Mouse (Mus musculus) adrenal gland, adult 18-20 months (tissue): ENCODE measurements at regions not wholly inside any gene's neighbourhood (a gene's known extent, or its start where the extent isn't known, plus 50 kb on each side); places are given as distances from the start of the nearest gene placed in this dataset.
"Not testable (repeated sequence)": the region's sequence is repeated elsewhere in the genome, so short reads cannot be mapped to it uniquely, and the experiment has no call there.

Experiments
- DNase-seq, 2 experiments: peaks; one replicate each; pipeline ENCODE4 v3.0.0; 2021 to 2022; ENCODE audit warnings: low spot score in 2 of 2

DNA sequence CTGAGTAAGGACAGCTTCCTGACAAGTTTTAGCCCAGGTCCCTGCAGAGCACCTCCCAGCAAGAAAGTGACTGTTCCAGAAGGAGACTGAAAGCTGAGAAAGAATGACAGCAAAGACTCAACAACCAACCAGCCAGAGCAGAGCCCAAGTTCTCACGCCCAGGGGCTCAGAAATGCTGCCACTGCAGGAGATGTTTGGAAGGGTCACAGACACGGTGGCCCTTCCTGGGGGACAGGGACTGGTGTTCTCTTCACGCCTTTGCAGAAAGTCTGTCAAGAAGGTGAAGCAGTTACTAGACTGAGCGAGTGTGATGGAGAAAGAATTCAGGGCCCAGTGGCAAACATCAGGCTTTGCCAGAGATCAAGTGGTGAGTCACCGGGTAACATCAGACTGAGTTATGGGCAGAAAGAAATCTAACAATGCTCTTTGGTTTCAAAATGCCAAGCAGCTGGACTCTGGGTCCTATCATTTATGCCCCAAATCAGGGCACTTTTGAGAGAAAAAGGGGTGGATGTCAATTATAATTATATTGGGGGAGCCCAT, 154.2 kb upstream of the Hes1 start:
- DNase-seq = peak in 1 of 2 experiments; percentile 22

GRCm38 (mm10) chr16:29911164-29911571, 153.0 kb upstream of the Hes1 start:
- DNase-seq = no peak

DNA sequence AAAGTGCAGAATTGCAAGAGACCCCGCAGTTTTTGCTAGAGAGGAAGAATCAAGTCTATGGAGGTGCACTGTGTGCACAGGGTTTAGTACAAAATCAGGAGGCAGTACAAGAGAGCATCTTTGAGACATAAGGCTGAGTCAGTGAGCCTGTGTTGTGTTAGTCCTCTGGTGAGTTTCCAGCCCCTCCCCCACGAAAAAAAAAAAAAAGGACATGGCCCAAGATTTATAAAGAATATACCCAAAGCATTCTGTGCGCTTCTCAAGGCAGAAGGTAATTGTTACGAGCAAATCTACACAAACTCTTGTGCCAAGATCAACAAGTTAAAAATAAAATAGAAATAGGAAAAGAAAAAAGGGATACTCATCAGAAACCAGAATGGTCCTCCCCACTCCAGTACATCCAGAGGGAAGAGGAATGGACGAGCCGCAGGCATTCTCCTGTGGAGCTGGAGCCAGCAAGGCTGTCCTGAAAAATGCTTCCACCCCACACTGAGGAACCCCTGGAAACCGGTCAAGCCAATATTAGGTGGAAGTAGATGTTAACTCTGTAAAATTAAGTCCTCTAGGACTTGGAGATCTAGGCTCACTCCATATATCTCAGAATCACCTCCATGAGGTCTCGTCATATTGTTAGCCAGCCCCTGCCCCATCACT, 150.7 kb upstream of the Hes1 start:
- no peak for DNase-seq

GRCm38 (mm10) chr16:29915346-29915745, 148.8 kb upstream of the Hes1 start:
- DNase-seq = peak in 1 of 2 experiments; percentile 56

DNA sequence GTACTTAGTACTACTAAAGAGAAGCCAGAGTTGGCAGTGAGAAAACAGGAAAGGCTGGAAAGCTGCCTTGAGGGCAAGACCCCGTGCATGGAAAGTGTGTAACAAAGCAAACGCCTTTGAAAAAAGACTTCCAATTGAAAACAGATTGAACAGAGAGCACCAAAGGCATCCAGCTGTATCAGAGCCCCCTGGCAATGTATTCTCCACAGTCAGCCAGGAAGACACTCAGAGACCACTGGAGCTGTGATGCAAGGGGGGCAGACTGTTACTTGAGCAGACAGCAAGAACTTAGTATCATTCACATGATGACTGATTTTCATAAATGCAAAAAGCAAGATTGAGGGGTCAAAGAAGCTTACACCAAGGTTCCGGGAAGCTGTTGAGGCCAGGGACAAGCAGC, 146.2 kb upstream of the Hes1 start:
- DNase-seq = no peak

- DNase-seq = no peak
Measured at GRCm38 (mm10) chr16:29918396-29918795, 145.8 kb upstream of the Hes1 start.

GRCm38 (mm10) chr16:29920940-29921339, 143.2 kb upstream of the Hes1 start:
- DNase-seq = no peak

DNA sequence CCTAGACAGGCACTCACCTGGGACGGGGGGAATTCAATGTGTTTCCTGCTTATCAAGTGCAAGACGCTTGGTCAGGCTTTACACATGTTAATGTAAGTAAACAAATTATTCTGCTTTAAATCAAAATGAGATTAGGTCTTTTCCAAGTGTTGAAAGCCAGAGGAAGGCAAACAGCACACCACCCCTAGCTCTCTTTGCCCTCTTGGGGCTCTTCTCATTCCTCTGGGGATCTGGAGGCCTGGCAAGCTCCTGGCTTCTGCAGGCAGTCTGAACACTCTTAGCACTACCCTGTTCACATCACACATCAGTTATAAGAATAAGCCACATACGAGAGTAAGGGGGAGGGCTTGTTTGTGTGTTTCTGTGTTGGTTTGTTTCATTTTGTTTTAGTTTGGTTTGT, 142.8 kb upstream of the Hes1 start:
- no peak for DNase-seq

GRCm38 (mm10) chr16:29927276-29927675, 136.9 kb upstream of the Hes1 start:
- not testable (repeated sequence) for DNase-seq

DNA sequence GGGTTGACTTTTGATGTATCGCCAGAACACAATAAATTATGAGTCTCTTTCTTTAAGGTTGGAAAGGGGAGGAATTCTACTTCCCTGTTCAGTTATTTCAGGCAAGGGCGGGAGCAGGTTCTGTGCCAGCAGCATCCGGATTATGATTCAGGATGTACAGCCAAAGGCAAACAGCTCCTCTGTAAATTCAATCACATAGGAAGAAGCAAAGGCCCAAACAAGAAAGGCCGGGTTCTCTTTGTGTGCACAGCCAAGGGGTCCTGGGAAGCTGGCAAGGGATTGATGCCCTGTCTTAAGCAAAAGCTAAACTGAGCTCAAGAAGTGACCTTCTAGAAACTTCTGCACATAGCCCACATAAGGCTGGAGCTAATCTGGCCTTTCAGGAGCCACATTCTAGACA, 135.9 kb upstream of the Hes1 start:
- no peak for DNase-seq

DNA sequence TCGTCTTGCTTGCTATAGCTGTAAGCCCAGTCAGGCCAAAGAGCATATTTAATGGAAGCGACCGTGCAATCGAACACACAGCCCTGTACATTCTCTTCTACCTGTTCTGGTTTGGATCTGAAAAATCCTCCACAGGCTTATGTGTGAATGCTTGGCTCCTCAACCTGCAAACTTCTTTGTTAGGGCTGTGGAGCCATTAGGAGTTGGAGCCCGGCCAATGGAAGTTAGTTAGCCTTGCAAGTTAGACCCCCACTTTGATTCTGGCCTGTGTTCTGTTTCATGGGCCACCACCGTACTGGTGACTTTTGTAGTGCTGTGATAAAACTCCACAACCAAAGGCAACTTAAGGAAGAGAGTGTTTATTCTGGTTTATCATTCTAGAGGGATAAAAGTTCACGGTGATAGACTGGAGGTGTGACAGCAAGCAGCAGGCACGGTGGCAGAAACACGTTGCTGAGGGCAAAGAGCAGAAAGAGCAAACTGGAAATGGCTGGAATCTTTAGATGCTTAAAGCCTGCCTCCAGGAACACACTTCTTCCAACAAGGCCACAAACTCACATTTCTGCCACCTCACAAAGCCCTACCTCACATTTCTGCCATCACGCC, 132.3 kb upstream of the Hes1 start:
- DNase-seq = peak in 1 of 2 experiments; percentile 6

DNA sequence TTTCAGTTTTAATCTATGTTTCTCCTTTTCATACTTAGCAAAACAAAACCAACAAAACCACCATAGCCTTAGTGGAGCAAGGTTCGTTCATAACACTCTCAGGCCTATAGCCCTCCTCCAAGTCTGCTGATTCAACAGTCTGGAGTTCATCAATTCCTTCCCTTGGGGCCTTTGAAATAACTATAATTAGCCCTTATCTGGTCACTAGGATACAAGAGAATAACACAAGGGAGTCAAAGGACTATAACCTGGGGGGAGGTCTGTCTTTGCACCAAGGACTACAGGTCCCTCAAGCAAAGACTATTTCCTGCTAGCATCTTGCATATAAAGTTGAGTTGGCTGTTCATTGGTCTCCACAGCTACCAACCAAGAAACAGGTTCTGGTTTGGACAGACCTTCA, 129.5 kb upstream of the Hes1 start:
- DNase-seq = no peak

DNA sequence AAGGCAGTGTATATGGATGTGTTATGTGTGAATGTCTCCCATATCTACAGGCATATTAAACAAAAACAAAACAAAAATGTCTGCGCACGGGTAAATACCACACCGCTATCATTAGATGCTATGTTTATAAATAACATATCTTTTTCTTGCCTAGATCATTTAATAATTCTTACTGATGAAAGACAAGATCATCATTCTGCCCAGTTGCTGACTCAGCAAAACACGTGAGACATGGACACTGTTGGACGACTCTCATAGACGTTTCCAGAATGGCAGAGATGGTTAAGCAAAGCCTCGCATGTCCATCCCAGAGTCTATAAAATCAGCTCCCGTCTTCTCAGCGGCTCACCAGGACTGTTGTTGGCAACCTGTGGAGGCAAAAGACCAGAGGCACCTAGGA, 125.5 kb upstream of the Hes1 start:
- no peak for DNase-seq

DNA sequence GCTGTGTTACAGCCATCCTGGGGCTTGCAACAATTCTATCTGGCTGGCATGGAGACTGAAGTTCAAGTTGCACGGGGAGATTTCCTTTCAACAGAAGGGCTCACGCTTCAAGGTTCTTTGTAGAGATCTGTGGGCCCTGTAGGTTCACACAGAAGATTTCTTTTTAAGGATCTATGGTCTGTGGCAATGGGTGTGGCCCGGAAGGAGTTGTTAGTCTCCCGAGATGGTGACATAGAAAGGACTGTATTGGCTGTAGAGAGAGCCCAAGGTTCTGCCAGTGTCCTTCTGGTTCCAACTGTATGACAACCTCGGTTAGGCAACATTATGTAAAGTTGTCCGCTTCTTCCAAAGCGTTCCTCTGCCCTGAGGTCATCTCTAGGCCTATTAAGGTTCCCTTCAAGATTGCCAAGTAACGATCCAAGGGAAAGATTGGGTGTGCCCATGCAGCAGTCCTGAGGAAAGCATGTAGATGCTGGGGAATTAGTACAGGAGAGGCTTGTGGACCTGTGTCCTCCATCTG, 124.8 kb upstream of the Hes1 start:
- no peak for DNase-seq

- no peak for DNase-seq
Measured at GRCm38 (mm10) chr16:29939869-29940707, 124.1 kb upstream of the Hes1 start.

DNA sequence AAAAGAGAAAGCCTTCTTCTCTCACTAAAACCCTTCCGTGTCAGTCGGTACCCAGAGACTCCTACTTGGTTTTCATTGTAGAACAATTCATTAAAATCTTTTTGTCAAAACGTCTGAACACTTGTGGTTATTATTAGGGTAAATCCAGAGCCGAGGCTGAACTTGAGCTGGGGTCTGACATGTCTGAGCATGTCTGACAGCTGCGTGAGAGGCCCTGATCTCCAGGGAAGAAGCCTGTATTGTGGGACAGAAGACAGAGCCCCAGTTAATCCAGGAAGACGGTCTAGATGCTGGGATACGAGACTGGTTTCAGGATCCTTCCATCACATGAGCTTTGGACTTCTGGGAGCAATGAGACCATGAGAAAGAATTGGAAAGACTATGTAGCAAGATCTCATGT, 122.1 kb upstream of the Hes1 start:
- peak in 1 of 2 experiments; percentile 14 for DNase-seq

DNA sequence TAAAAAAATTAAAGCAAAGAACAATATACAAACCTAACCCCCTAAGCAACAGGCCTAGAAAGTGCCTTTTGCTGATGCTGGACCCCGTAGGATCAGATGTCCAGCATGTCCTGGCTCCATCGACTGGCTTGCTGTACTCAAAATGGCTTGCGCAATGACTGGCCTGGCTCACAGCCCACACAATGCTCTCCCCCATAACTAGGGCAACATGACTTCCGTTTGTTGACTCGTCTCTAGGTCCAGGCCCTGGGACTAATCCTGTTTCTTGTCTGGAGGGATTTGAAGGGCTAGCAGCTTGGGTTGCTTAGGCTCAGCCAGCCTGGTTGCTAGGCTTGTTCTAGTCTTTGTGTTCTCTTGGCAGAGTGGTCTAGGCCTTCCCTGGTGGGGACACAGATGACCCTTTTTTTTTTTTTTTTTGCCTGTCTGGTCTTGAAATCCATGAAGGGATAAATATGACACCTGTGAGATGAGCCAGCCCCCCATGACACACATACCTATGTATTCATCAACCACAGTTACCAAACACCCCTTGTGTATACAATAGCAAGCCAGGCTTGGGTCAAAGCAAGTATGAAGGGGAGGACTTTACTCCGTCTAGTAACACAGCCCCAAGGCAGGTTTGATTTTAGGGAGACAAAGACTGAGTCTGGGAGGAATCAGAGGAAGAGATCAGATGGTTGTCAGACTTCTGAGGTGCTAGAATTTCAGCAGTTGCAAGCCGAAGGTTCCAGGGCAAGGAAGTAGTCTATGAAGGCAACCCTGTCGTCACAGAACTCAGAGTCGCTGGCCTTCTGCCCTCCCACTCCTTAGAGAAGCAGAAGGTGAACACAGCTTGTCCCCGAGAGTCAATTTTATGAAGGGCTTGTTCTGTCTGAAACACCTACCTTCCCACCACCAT, 120.0 kb upstream of the Hes1 start:
- DNase-seq = peak; percentile 65 to 78

GRCm38 (mm10) chr16:29944966-29945365, 119.2 kb upstream of the Hes1 start:
- peak in 1 of 2 experiments; percentile 9 for DNase-seq

DNA sequence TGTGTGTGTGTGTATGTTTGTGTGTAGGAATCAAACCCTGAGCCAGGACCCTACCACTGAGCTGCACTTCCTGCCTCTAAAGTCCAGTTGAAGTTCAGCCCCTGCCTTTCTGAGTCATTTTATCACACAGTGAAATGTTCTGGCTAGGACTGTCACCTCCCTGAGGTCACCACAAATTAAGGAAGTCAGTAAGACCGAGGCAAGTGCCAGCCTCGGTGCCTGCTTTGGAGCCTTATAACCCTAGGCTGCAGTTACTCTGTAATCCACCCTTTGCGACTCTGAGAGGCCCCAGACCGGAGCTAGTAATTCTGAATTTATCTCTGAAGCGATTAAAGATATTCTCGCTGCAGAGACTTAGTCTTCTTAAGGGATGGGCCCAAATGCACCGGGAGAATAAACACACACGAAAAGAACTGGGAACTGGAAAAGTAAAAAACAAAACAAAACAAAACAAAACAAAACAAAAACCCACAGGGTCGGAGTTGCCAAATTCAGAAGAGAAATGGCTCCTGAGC, 118.8 kb upstream of the Hes1 start:
- DNase-seq = peak; percentile 22 to 37

- peak; percentile 79 to 83 for DNase-seq
Measured at GRCm38 (mm10) chr16:29945891-29946598, 118.1 kb upstream of the Hes1 start.
